Mouse (Mus musculus) left cerebral cortex, postnatal 36 days (tissue): ENCODE measurements at regions not wholly inside any gene's neighbourhood (a gene's known extent, or its start where the extent isn't known, plus 50 kb on each side); places are given as distances from the start of the nearest gene placed in this dataset.

Experiments
- DNase-seq, 2 experiments: peaks; one replicate each; pipeline ENCODE4 v3.0.0; 2021 to 2022; ENCODE audit warnings: low spot score in 2 of 2, mixed read lengths in 1 of 2
- intact Hi-C: fragments of 180-260 bp; cut with DNase I; formaldehyde crosslinking; loops from one replicate; pipeline ENCODE4 v1.15.1; 2025

DNA sequence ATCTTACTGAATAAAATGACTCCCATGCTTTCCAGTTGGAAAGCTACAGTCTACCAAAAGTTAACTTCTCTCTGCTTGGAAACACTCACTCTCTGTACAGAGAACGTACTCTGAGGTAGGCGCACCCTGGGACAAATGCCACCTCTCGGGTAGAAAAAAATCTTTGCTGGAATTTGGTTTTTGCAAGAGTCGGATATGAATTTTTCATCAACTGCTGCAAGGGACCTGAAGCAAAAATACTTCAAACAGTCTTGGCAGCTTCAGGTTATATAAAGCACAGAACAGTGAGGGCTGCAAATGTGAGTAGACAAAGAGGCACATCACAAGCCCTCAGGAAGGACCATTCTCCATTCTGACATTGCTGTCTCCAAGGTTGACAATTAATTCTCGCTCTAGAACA, 535.4 kb upstream of the Fam84a start:
- DNase-seq: peak; percentile 46 to 60
- intact Hi-C loops: no loop called here

GRCm38 (mm10) chr12:14676230-14676629, 524.4 kb upstream of the Fam84a start:
- intact Hi-C loops: no loop called here
- no peak for DNase-seq

DNA sequence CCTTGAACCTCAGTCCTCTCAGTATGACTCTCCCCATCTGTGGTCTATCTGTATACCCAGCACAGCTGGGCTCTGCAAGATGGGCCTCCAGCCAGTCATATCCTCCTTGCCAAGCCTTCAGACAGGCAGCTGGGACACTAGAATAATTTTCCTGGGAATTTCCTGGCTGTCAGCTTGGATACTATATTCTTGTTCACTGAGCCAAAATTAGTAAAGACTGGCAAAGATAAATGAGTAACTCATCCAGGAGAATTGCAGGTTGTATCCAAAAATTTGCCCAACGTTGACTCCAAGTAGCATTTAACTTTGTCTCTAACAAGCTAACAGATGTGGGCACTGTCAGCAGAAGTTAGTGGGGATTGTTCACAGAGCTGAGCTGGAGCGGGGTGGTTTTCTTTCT, 514.1 kb upstream of the Fam84a start:
- intact Hi-C loops: no loop called here
- DNase-seq: peak; percentile 3 to 8
